20 mouse cellular contexts compared by ENCODE assay signal in the genomic region with DNA sequence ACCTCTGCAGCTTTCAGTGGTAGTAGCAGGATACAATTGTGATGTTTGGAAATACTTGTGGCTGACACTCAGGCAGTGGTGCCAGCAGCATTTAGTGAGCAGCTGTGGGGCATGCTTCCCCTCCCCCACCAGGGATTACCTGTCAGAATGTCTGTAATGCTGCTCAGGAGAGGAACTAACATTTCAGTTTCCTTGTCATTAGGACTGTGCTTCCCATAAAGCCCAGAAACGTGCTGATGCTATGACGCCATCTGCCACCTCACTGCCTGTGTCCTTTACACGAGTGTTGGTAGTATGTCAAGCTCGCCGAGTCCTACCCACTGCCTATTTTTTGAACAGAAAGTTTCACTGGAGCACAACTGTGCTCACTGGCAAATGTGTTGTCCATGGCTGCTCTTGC.
"Had no signal": no experiment of that assay in that cellular context is flagged by ENCODE, and none has a peak within 500 bp of the region (broad histone marks: within the 10 kb centered on the region; RNA-seq: fewer than 3 reads in every experiment).

No protein-coding gene starts in this region.

- ATAC-seq: liver, postnatal 0 days; lung, postnatal 0 days; midbrain, embryonic 13.5 days; midbrain, embryonic 15.5 days had no signal

- DNase-seq: liver, postnatal 0 days; lung, adult 2 months; lung, postnatal 14 days; lung, postnatal 36 days; retina, postnatal 1 day; right cerebral cortex, adult 18-20 months; right cerebral cortex, postnatal 25 days; right cerebral cortex, postnatal 4 days; spleen, adult 18-20 months; thymus, adult 18-20 months; thymus, postnatal 14 days; thymus, postnatal 36 days had no signal

- H3K4me3 ChIP-seq: liver, embryonic 15.5 days; lung, embryonic 15.5 days; megakaryocyte, embryonic 14.5 days; midbrain, embryonic 13.5 days; midbrain, embryonic 15.5 days; neural tube, embryonic 12.5 days had no signal

- H3K27ac ChIP-seq: liver, embryonic 15.5 days; lung, embryonic 15.5 days; macrophage; midbrain, embryonic 13.5 days; midbrain, embryonic 15.5 days; neural tube, embryonic 12.5 days had no signal
